Mouse (Mus musculus): ENCODE measurements around the gene Lpp. TPM values are rescaled to one million over a fixed set of nuclear protein-coding genes. Genes with fewer than 3 reads are reported as not detected.
A peak's percentile ranks its signal among the peaks of the same experiment; 100 is the strongest.

The Lpp gene
- polyA plus RNA-seq, 1 experiment: 10.5 TPM

DNA sequence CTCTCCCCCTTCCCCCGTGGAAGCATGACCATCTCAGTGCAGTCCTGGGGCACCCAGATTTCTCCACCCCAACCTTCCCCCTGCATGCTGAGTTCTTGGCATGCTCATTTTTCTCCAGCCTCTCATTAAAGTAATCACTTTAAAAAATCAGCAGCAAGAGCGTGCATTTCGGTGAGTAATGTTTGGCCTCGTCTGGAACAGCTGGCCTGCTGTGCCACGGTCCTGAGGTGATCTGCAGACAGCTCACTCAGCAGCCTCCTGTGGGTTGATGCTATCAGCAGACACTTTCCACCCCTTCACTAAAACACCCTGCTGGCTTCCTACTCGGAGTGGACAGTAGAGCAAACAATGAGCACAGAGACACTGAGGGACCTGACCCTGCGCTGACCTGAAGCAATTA is 437.6 kb downstream of the Lpp start:
- TF ChIP-seq POLR2A (IDR thresholded peaks at IDR 0.05; ENCODE audit: borderline replicate concordance, low read depth, low read length) (no peak), CTCF (IDR thresholded peaks at IDR 0.05; ENCODE audit: low read depth, low read length) (no peak)
- H3K4me3 ChIP-seq (ENCODE audit: insufficient read depth, low read length): no peak overlapping the region
- peaks cover 13% of the 10 kb centered on the region for H3K4me1 ChIP-seq (ENCODE audit: control insufficient read depth, insufficient read depth, low read length)
- H3K27ac ChIP-seq (ENCODE audit: insufficient read depth, low read depth, low read length): no peak overlapping the region

DNA sequence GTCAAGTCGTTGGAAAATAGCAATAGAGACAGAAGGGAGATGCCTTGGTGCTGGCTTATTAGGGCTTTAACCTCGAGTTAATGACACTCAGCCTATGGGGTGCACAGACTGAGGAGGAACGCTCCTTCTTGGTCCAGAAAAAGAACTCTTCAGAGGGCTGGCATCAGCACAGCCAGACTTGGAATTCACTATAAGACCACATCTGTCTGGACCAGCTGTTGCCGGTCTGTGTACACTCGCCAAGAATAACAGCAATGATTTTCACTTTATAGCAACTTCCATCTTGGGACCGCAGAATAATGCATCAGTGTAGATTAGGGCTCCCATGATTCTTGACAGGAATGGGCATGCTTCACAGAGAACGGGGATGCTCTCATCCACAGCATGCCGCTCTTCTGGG is 439.9 kb downstream of the Lpp start:
- H3K4me3 ChIP-seq (ENCODE audit: insufficient read depth, low read length): no peak overlapping the region
- H3K4me1 ChIP-seq (ENCODE audit: control insufficient read depth, insufficient read depth, low read length): no peaks in the 10 kb centered on the region
- TF ChIP-seq CTCF (IDR thresholded peaks at IDR 0.05; ENCODE audit: low read depth, low read length): no peak
- no peak for TF ChIP-seq POLR2A (IDR thresholded peaks at IDR 0.05; ENCODE audit: borderline replicate concordance, low read depth, low read length)
- H3K27ac ChIP-seq (ENCODE audit: insufficient read depth, low read depth, low read length): no peak overlapping the region

DNA sequence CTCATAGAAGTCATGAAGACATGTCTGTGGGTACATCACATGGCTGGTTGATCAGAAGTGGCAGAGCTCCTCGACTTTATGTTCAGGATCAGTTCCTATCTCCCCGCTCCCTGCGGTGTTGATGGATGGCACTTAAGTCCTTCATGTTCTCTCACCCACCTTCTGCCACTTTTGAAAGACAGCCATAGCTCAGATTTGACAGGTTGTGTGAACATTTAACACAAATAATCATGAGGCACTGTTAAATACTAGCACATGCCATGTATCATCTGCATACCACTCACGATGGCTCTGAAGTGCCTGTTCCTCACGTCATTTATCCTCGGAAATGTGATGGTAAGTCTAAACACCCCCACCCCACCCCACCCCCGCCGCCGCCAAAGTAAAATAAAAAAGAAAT is 441.2 kb downstream of the Lpp start:
- Histone ChIP-seq H3K27ac (ENCODE audit: insufficient read depth, low read depth, low read length) (no peak overlapping the region), H3K4me3 (ENCODE audit: insufficient read depth, low read length) (no peak overlapping the region), H3K4me1 (ENCODE audit: control insufficient read depth, insufficient read depth, low read length) (no peaks in the 10 kb centered on the region)
- TF ChIP-seq CTCF (IDR thresholded peaks at IDR 0.05; ENCODE audit: low read depth, low read length) (no peak), POLR2A (IDR thresholded peaks at IDR 0.05; ENCODE audit: borderline replicate concordance, low read depth, low read length) (no peak)

DNA sequence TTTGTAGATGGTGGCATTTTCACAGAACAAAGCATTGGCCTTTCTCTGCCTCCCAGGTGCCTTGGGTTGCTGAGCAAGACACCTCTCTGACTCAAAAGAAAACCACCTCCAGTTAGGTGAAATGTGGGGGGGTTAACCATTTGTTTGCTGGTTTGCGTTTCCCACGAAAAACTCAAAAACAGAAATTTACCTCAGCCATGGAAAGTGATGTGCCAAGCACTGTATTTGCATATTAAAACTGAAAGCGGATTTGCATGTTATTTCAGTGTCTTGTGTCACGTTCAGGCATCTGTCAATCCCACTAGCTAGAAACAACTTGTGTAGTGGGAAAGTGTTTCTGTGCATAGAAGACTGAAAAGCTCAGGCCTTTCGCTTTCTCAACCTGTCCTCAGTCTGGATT is 443.2 kb downstream of the Lpp start:
- no peak overlapping the region for H3K27ac ChIP-seq (ENCODE audit: insufficient read depth, low read depth, low read length)
- no peaks in the 10 kb centered on the region for H3K4me1 ChIP-seq (ENCODE audit: control insufficient read depth, insufficient read depth, low read length)
- no peak for TF ChIP-seq CTCF (IDR thresholded peaks at IDR 0.05; ENCODE audit: low read depth, low read length)
- no peak for TF ChIP-seq POLR2A (IDR thresholded peaks at IDR 0.05; ENCODE audit: borderline replicate concordance, low read depth, low read length)
- H3K4me3 ChIP-seq (ENCODE audit: insufficient read depth, low read length): no peak overlapping the region

DNA sequence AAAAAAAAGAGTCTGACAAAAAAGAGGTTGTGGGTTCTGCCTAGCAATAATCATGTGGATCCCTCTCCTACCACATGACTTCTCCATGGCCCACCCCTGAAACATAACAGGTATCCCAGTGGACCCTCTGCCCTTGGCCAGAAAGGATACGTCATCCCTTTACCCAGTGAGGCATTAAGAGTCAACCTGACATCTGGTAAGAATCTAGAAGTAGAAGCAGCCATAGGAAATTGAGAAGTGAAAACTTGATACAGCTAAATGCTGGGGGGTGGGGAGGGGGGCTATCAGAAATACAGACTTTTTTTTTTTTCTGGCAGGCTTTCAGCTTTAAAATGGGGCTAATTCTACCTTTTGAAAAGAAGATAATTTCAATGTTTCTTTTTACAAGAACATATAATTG is 445.7 kb downstream of the Lpp start:
- H3K4me1 ChIP-seq (ENCODE audit: control insufficient read depth, insufficient read depth, low read length): no peaks in the 10 kb centered on the region
- H3K27ac ChIP-seq (ENCODE audit: insufficient read depth, low read depth, low read length): no peak overlapping the region
- TF ChIP-seq POLR2A (IDR thresholded peaks at IDR 0.05; ENCODE audit: borderline replicate concordance, low read depth, low read length) (no peak), CTCF (IDR thresholded peaks at IDR 0.05; ENCODE audit: low read depth, low read length) (no peak)
- no peak overlapping the region for H3K4me3 ChIP-seq (ENCODE audit: insufficient read depth, low read length)

DNA sequence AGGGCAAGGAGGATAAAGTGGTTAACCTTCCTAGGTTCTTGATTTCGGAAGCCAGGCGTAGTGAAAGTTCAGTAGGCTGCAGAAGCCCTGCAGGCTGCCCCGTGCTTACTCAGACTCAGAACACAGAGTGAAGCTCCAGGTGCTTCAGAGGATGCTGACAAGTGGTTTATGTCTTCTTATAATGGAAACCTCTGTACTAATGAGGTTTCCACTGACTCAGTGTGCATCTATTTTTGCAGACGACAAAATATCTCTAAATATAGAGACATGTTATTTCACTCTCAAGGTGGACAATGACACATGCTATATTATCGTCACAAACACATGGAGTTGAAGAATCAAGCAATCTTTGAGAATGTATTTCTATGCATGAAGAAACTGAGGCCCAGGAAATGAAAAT is 446.8 kb downstream of the Lpp start:
- Histone ChIP-seq H3K27ac (ENCODE audit: insufficient read depth, low read depth, low read length) (no peak overlapping the region), H3K4me3 (ENCODE audit: insufficient read depth, low read length) (no peak overlapping the region), H3K4me1 (ENCODE audit: control insufficient read depth, insufficient read depth, low read length) (no peaks in the 10 kb centered on the region)
- TF ChIP-seq POLR2A (IDR thresholded peaks at IDR 0.05; ENCODE audit: borderline replicate concordance, low read depth, low read length) (no peak), CTCF (IDR thresholded peaks at IDR 0.05; ENCODE audit: low read depth, low read length) (no peak)

DNA sequence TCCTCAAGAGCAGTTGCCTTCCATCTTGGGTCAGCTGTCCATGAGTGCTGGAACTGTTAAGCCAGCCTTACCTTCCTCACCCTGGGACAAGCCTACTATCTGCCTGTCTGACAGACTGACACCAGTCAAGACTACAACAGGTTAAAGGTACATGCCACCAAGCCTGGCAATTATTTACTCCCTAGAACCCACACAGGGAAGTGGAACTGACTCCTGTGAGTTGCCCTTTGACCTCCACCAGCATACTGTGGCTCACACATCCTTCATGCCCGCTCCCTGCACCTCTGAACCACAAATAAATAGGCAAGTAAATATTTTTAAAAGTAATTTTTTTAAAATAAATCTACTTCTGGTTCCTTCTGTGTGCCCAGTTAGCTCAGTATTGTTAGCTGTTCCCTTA is 452.8 kb downstream of the Lpp start:
- TF ChIP-seq POLR2A (IDR thresholded peaks at IDR 0.05; ENCODE audit: borderline replicate concordance, low read depth, low read length) (no peak), CTCF (IDR thresholded peaks at IDR 0.05; ENCODE audit: low read depth, low read length) (no peak)
- H3K27ac ChIP-seq (ENCODE audit: insufficient read depth, low read depth, low read length): no peak overlapping the region
- no peaks in the 10 kb centered on the region for H3K4me1 ChIP-seq (ENCODE audit: control insufficient read depth, insufficient read depth, low read length)
- no peak overlapping the region for H3K4me3 ChIP-seq (ENCODE audit: insufficient read depth, low read length)

DNA sequence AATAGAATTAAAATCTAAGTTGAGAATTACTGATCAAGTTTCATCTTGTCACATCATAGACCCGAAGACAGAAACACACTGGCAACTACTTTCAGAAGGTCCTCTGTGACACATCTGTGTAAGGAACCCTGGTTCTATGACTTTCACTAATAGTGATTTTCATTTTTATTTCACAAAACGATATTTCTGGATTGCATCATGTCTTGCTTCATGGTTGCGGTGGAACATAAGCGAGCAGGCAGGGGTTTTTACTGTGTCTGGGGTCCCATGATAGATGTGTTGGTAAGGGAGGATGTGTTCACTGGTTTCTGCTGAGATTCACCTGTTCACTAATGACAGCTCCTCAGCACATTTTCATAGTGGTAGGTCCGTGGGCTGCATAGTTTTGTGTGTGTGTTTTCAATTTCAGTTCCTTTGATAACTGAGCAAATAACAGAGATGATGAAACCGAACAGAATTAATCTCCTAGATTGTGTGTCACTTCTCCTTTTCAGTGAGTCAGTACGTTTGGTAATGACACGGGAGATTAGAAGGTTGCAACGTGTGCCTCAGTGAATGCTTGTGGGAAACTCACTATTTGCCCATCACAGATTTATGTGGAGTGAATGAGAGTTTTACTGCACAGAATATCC is 466.3 kb downstream of the Lpp start:
- TF ChIP-seq POLR2A (IDR thresholded peaks at IDR 0.05; ENCODE audit: borderline replicate concordance, low read depth, low read length): no peak
- no peak for TF ChIP-seq CTCF (IDR thresholded peaks at IDR 0.05; ENCODE audit: low read depth, low read length)
- Histone ChIP-seq H3K27ac (ENCODE audit: insufficient read depth, low read depth, low read length) (no peak overlapping the region), H3K4me3 (ENCODE audit: insufficient read depth, low read length) (peak overlapping the region; percentile 65), H3K4me1 (ENCODE audit: control insufficient read depth, insufficient read depth, low read length) (peaks cover 16% of the 10 kb centered on the region)

DNA sequence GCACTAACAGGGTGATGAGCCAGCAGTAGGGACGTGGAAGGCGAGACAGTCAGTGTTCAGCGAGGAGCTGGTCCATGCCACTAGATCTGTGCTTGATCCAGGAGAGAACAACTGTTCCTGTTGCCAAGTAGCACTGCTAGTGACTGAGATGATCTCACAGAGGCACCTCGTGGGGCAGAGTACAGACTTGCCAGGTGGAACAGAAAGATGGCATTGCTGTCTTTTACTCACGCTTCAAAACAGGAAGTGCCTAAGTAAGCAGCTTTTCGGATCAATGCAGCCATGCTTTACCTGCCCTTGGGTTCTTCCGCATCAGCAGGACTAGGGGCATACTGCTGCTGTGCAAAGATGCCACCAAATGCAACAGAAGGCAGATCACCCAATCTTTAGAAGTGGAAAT is 467.1 kb downstream of the Lpp start:
- no peak for TF ChIP-seq CTCF (IDR thresholded peaks at IDR 0.05; ENCODE audit: low read depth, low read length)
- TF ChIP-seq POLR2A (IDR thresholded peaks at IDR 0.05; ENCODE audit: borderline replicate concordance, low read depth, low read length): no peak
- H3K4me1 ChIP-seq (ENCODE audit: control insufficient read depth, insufficient read depth, low read length): peaks cover 16% of the 10 kb centered on the region
- no peak overlapping the region for H3K27ac ChIP-seq (ENCODE audit: insufficient read depth, low read depth, low read length)
- no peak overlapping the region for H3K4me3 ChIP-seq (ENCODE audit: insufficient read depth, low read length)

DNA sequence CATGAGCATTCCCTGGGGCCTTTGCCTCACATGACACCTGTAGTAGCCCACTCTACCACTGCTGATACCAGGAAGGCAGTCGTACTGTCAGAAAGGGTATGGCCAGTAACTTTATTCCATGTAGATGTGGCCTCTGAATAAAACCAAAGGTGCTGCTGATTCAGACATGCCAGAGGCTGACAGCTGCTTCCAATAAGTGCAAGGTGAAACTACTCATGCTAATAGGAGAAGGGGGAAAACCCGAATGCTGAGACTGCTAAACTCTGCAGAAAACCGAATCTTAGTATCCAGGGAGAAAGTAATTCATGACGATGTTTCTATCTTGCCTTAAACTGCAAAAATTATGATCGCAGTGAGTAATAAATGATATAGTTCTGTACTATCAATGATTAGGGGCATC is 468.1 kb downstream of the Lpp start:
- H3K4me3 ChIP-seq (ENCODE audit: insufficient read depth, low read length): no peak overlapping the region
- TF ChIP-seq POLR2A (IDR thresholded peaks at IDR 0.05; ENCODE audit: borderline replicate concordance, low read depth, low read length) (no peak), CTCF (IDR thresholded peaks at IDR 0.05; ENCODE audit: low read depth, low read length) (no peak)

DNA sequence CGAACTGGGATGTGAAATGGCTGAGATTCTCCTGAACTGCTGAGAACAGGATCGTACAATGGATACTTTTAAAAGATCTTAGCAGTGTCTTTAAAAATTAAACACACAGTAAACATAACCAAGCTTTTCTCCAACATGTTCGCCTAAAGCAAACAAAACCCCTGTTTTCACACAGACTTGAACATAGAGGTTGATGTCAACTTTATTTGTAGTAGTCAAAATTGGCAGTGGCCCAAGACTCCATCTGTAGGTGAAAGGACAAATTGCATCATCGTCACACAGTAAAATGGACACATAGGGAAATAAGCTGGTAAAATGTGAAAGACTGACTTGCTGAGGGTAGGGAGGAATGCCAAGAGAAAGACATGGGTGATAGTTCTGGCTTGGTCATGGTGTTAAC is 480.9 kb downstream of the Lpp start:
- H3K4me3 ChIP-seq (ENCODE audit: insufficient read depth, low read length): no peak overlapping the region

More for the DNA sequence above, 468.1 kb downstream of the Lpp start:
- Histone ChIP-seq H3K27ac (ENCODE audit: insufficient read depth, low read depth, low read length) (no peak overlapping the region), H3K4me1 (ENCODE audit: control insufficient read depth, insufficient read depth, low read length) (peaks cover 16% of the 10 kb centered on the region)

More for the DNA sequence above, 480.9 kb downstream of the Lpp start:
- H3K27ac ChIP-seq (ENCODE audit: insufficient read depth, low read depth, low read length): no peak overlapping the region
- TF ChIP-seq CTCF (IDR thresholded peaks at IDR 0.05; ENCODE audit: low read depth, low read length): no peak
- H3K4me1 ChIP-seq (ENCODE audit: control insufficient read depth, insufficient read depth, low read length): peaks cover 22% of the 10 kb centered on the region

Data from bone marrow macrophage, adult 2 months (primary cell).